Comparison of ENCODE assay signal across 16 mouse cellular contexts in the genomic region with DNA sequence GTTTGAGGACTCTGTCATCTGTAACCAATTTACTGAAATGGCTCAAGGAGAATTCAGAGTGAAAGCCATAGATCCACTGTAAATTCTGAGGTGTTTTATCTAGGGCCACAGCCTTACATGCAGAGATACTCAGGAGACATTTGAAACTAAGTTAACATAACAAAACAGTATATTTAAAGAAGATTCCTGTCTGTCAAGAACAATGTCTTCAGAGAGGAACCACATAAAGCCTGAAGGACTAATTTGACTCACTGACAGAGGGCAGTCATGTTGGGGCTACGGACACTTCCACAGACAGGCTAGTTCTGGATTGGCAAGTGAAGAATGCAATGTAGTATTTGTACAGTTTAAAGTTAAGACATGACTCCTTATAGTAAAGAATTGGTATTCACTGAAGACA.
"Had no signal": no experiment of that assay in that cellular context is flagged by ENCODE, and none has a peak within 500 bp of the region (broad histone marks: within the 10 kb centered on the region; RNA-seq: fewer than 3 reads in every experiment).

No protein-coding gene starts in this region.

- DNase-seq: heart, postnatal 10 days; heart, postnatal 14 days; heart, postnatal 36 days; heart, postnatal 4 days; kidney, adult 11 months; kidney, adult 18-20 months; kidney, adult 2 months; kidney, adult 8-10 months; kidney, adult 9 months; kidney, postnatal 10 days; kidney, postnatal 14 days; kidney, postnatal 25 days; kidney, postnatal 36 days; kidney, postnatal 4 days; layer of hippocampus, adult 9-11 months; layer of hippocampus, postnatal 36 days had no signal
